Mouse (Mus musculus) left cerebral cortex, adult 9 months (tissue): ENCODE measurements around the gene P4ha1.
A peak's percentile ranks its signal among the peaks of the same experiment; 100 is the strongest.
"Not testable (repeated sequence)": the region's sequence is repeated elsewhere in the genome, so short reads cannot be mapped to it uniquely, and the experiment has no call there.

Experiments used
- DNase-seq, 2 experiments: peaks; one replicate each; pipeline ENCODE4 v3.0.0; 2022; ENCODE audit warnings: low spot score in 2 of 2

P4ha1 gene

DNA sequence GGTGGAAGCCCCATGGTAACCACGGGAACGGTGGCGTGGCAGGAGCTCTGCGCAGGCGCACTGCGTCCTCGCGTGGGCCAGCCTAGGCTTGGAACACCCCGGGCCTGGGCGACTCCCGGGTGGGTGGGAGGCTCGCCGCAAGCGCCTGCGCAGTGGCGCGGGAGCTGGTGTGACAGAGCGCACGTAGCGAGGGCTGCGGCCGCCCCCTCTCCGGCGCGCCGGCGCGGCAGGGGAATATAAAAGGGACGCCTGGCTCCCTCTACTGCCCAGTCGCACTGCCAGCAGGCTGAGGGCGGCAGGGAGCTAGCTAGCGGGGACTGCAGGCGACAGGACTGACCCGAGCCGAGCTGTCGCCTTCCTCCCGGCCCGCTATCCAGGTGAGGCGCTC is at the start of gene P4ha1:
Gene P4ha1, plus strand, starts transcription at position 197 of the 388 bp plus-strand sequence.
- DNase-seq, result peak; percentile 97 to 99

DNA sequence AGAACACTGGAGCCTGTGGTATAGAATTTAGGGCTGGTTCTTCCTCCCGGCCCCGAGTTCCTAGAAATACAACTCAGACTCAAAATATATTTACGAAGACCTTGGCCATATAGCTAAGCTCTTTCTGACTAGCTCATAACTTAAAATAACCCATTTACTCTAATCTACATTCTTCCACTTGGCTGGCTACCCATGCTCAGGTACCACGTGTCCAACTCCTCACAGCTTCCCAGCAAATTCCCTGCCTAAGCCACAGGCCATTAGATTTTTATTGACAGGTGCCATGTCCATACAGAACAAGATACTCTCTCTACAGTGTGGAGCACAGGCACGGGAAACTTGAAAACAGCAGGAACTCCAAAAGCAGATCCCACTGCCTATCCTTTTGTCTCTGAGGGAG is 47.4 kb upstream of the P4ha1 start:
- no peak for DNase-seq

DNA sequence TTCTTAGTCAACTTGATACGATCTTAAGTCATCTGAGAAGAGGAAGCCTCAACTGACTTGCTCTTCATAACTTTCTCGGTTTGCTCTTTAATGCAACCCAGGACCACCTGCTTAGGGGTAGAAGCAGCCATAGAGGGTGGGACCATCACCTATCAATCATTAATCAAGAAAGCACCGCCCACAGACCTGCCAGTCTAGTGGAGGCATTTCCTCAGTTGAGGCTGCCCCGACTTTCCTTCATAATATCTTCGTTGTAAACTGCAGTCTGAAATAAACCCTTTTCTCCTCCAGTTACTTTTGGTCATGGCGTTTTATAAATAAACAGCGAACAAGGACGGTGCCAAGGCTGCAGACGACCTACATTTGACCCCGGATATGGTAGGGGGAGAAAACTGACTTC is 46.0 kb upstream of the P4ha1 start:
- no peak for DNase-seq

- DNase-seq, result no peak
Measured at GRCm38 (mm10) chr10:59277729-59278475, 45.2 kb upstream of the P4ha1 start.

GRCm38 (mm10) chr10:59283164-59283563 is 39.9 kb upstream of the P4ha1 start:
- DNase-seq, result no peak

DNA sequence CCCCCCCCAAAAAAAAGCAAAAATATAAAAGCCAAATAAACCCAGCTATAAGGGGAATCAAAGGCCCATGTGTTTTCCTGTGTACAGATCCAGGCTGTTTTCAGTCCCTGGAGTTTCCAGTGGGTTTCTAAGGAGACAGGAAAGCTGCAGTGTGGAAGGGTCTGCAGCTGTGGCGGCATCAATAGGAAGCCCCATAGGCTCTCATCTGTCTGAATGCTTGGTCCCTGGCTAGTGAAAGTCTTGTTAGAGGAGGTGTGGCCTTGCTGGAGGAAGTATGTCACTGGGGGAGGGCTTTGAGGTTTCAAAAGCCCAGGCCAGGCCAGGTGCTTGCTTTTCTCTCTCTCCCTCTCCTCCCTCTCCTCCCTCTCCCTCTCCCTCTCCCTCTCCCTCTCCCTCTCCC is 39.3 kb upstream of the P4ha1 start:
- no peak for DNase-seq

DNA sequence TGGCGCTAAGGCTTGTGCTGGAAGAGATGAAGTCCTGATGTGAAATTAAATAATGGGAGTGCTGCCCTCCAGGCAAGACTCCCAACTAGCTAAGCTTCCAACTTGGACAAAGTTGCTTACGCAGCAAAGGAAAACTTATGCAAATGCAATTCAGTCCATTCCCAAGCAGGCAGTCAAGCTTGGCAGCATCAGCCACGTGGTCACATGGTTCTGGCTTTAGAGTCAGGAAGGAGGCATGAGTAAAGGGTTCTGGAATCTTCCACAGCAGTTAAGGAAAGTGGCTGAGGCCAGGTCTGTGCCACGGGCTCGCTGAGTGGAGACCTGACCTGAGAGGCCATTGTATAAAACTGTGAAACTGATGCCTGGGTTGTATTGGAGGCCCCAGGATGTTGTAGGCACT is 37.6 kb upstream of the P4ha1 start:
- peak in 1 of 2 experiments; percentile 31 for DNase-seq

DNA sequence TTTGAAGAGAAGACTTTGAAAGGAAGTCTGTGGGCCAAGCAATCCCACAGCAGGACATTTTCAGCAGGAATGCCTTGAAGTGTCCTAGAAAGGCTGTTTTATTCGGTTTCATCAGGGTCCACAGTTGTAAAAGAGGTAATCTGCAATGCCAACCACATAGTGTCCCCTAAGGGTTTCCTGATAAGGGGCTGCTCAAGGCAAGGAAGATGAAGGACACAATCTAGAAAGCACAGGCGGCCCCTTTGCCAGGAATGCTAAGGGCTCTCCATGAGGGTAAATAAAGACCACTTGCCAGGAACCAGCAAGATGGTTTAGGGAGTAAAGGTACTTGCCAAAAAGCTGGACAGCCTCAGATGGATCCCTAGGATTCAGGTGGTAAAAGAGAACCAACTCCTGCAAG is 35.8 kb upstream of the P4ha1 start:
- DNase-seq, result no peak

- no peak for DNase-seq
Measured at GRCm38 (mm10) chr10:59287662-59288061, 35.4 kb upstream of the P4ha1 start.

GRCm38 (mm10) chr10:59289062-59289461 is 34.0 kb upstream of the P4ha1 start:
- no peak for DNase-seq

DNA sequence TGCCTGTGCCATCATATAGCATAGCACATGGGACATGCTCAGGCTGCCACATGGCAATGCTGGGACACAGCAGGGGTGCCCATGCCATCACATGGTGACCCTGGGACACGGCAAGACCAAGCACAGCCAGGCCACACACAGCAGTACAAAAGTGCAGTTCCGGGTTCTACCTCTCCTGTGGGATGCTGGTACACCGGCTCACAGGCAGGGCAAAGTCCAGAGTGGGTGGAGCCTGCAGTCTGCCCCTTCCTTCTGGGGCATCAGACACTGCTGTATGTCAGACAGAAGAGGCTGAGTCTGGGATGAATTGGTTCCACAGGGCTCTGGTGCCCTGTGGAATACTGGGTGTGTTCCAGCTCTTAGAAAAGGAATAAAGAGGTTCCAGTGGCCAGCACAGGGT is 31.6 kb upstream of the P4ha1 start:
- DNase-seq, result no peak

- no peak for DNase-seq
Measured at GRCm38 (mm10) chr10:59292079-59292478, 31.0 kb upstream of the P4ha1 start.

- peak; percentile 39 to 91 for DNase-seq
Measured at GRCm38 (mm10) chr10:59292558-59292957, 30.5 kb upstream of the P4ha1 start.

DNA sequence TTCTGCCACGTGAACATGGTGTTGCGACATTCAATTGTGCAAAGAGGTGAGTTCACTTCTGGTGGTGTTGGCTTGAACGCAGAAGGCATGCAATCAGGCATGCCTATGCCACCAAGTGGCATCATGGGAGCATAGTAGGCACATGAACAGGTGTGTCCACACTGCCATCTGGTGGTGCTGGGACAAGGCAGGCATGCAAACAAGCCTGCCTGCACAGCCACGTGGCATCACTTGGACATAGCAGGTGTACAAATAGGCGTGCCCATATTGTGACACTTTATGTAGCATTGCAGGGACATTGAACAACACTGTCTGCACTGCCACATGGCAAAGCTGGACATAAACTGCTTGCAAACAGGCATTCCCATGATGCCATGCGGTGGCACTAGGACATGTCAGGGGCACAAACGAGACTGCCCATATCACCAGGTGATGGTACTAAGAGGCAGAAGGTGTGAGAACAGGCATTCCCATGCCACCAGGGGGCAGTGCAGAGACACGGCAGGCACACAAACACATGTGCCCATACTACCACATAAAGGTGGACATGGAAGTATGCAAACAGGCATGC is 27.8 kb upstream of the P4ha1 start:
- DNase-seq, result peak; percentile 23 to 48

- DNase-seq, result peak in 1 of 2 experiments; percentile 80
Measured at GRCm38 (mm10) chr10:59296261-59296660, 26.8 kb upstream of the P4ha1 start.

- not testable (repeated sequence) for DNase-seq
Measured at GRCm38 (mm10) chr10:59302671-59303070, 20.4 kb upstream of the P4ha1 start.

GRCm38 (mm10) chr10:59308993-59309715 is 13.9 kb upstream of the P4ha1 start:
- DNase-seq, result peak in 1 of 2 experiments; percentile 36

DNA sequence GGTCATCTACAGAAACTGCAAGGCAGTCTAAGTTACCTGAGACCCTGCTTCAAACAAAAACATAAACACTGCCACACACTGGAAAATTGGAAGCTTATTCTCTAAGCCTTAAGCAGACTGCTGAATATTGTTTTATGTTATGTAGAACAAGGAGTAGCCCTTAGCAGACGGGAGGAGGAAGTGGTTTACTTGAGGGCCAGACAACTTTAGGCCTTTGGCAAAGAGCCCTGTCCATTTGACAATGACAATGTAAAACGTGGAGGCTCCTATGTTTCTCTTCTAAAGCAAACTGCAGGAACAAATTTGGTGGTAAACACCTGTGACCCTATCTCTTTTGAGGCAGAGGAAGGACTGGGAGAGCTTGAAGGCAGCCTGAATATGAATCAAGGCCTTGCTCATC is 13.0 kb upstream of the P4ha1 start:
- no peak for DNase-seq

DNA sequence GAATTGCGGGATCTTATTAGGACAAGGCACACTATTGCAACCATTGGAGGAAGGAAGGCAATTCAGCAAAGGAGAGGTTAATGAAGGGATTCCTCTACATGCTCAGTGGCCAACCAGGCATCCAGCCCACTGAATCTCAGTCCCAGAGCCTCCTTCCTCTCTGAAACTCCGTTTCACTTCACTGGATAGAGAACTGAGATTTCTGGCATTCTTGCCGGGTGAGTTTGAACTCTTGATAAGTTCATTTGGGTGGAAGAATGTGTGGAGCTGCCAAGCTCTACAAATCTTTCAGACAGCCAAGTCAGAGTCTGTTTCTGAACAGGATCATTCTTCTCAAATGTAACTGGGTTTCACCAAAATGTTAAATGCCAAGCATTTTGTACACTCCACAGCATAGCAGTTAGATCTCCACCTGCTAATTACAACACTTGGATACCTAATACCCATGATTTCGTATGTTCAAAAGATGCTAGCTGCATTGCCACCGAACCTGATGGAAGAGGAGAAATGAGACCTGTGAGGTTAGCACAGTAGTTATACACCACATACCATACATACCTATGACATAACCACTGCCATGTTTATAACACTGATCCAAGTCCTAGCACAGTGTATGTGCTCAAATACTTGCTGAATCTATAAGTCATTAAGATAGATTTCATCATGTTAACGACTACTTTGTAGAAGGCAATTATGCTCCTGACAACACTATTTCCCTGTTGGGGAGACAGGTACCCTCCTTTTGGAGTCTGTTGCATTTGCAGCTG is 12.2 kb upstream of the P4ha1 start:
- no peak for DNase-seq

DNA sequence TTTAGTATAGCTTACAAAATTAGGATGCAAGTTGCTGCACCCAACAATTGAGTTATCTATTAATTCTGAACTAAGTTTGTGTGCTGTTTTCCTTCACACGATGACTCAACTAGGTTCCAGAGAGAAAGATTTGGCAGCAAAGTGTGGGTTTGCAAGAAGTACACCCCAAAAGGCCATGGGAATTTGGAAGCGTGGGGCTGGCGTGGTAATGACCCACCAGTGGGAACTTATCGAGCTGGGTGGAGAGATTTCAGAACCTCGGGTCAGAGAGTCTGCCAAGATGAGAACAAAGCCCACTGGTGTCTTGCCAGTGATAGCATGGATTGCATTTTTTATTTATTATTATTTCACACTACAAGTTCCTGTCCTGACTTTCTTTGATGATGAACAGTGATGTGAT is 11.2 kb upstream of the P4ha1 start:
- no peak for DNase-seq

DNA sequence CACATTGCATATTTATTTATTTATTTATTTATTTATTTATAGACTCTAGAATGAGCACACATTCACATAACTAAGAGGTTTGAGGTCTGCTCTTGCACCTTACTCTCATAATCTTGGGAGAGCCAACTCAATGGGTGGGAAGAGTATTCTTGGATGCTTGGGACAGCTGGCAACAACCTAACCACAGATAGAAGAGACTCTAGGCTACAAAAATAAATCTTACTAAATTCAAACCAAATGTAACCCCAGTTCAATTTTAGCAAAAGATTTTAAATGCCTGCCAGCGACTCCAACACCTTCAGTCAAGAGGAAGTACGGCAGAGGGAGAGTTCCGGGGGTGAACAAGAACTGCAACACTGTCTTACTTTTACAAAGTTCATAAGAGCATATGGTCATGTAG is 2.0 kb upstream of the P4ha1 start:
- DNase-seq, result peak in 1 of 2 experiments; percentile 33

- no peak for DNase-seq
Measured at GRCm38 (mm10) chr10:59322271-59322670, 825 bp upstream of the P4ha1 start.
